Mouse (Mus musculus) lung, adult 2 months (tissue): ENCODE data around the gene Pnmal1. TPM values are rescaled to one million over a fixed set of nuclear protein-coding genes. Genes with fewer than 3 reads are reported as not detected.

Experiments
- DNase-seq: peaks from one replicate; pipeline ENCODE4 v3.0.0; 2022
- H3K4me1 ChIP-seq: fragments of 200-500 bp; 2 replicates; pipeline ENCODE4 v1.6.1; 2011; ENCODE audit warnings: low read length; ENCODE audit not compliant: control insufficient read depth, insufficient read depth
- H3K4me3 ChIP-seq: fragments of 200-500 bp; replicated peaks from 2 replicates; pipeline ENCODE3; 2011; ENCODE audit warnings: low read depth, mild to moderate bottlenecking, control low read depth, low read length; ENCODE audit errors: extremely low read depth
- CTCF ChIP-seq: fragments of 200-500 bp; IDR thresholded peaks from 2 replicates; pipeline ENCODE4 v1.5.1; 2011; ENCODE audit warnings: mild to moderate bottlenecking, low read length, control low read depth; ENCODE audit not compliant: insufficient read depth
- POLR2A ChIP-seq: fragments of 200-500 bp; IDR thresholded peaks from 2 replicates; pipeline ENCODE4 v1.6.1; 2011; ENCODE audit warnings: low read depth, mild to moderate bottlenecking, control low read depth, low read length, borderline replicate concordance; ENCODE audit errors: extremely low read depth
- WGBS: fragments of 180-500 bp; shearing (Covaris S2); methylation state at CpG from one replicate; pipeline ENCODE4 v1.1.7; 2018; 5-methylcytosine and 5-hydroxymethylcytosine counted together
- polyA plus RNA-seq: library from polyadenylated mRNA; depleted of rRNA; stranded (reverse); fragments of >200 nt; gene quantifications from 2 replicates; pipeline ENCODE4 v1.2.3, GENCODE M21; 2012

Pnmal1 gene
- polyA plus RNA-seq, 1 experiment: not detected

- DNase-seq: no peak
- 38% methylated on average over 7 of the region's 7 CpGs for WGBS
- TF ChIP-seq CTCF (no peak), POLR2A (no peak)
- Histone ChIP-seq H3K4me3 (no peak overlapping the region), H3K4me1 (peaks cover 6% of the 10 kb centered on the region; the same call in 1 of the 2 replicates)
These were observed 19.2 kb upstream of the Pnmal1 start for GRCm38 (mm10) chr7:16940292-16940691.

GRCm38 (mm10) chr7:16942861-16943260 lies 16.6 kb upstream of the Pnmal1 start:
- 55% methylated on average over 4 of the region's 4 CpGs for WGBS
- Histone ChIP-seq H3K4me1 (peaks cover 6% of the 10 kb centered on the region), H3K4me3 (no peak overlapping the region)
- DNase-seq: no peak
- TF ChIP-seq POLR2A (no peak), CTCF (no peak)

GRCm38 (mm10) chr7:16944061-16944807 lies 15.2 kb upstream of the Pnmal1 start, which contains the start of gene Pnmal2:
Gene Pnmal2 (plus strand): TSS chr7:16944682.
- TF ChIP-seq CTCF: no peak
- peak; percentile 26; the same call in 1 of the 2 replicates for TF ChIP-seq POLR2A
- peaks cover 6% of the 10 kb centered on the region for H3K4me1 ChIP-seq
- peak; percentile 36 for DNase-seq
- H3K4me3 ChIP-seq: peak within 1 kb of the TSS; percentile 57
- WGBS: 20% methylated on average over 36 of the region's 36 CpGs

GRCm38 (mm10) chr7:16944808-16945315 lies 14.6 kb upstream of the Pnmal1 start:
- 6% methylated on average over 22 of the region's 22 CpGs for WGBS
- Histone ChIP-seq H3K4me1 (peaks cover 6% of the 10 kb centered on the region), H3K4me3 (peak overlapping the region; percentile 57)
- DNase-seq: no peak
- no peak for TF ChIP-seq POLR2A
- TF ChIP-seq CTCF: no peak

DNA sequence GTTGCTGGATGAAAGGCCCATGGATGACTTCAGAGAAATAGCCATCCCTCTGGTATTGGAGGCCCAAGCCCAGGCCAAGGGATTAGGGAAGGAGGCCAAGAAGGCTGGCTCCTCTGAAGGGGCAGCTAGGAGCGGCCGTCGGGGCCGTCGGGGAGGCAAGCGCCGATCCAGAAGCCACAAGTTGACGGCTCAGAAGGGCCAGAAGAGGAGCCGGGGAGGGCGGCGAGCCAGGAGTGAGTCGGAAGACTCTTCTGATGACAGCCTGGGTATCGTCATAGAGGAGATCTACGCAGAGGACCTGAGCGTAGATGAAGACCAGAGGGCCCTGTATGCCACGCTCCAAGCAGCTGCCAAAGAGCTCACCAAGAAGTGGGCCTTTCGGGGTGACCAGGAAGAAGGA lies 14.1 kb upstream of the Pnmal1 start:
- Histone ChIP-seq H3K4me1 (peaks cover 8% of the 10 kb centered on the region), H3K4me3 (no peak overlapping the region)
- TF ChIP-seq POLR2A: no peak
- TF ChIP-seq CTCF: no peak
- DNase-seq: no peak
- 26% methylated on average over 17 of the region's 17 CpGs for WGBS

- Histone ChIP-seq H3K4me1 (peaks cover 8% of the 10 kb centered on the region), H3K4me3 (no peak overlapping the region)
- TF ChIP-seq CTCF (no peak), POLR2A (no peak)
- 11% methylated on average over 53 of the region's 53 CpGs for WGBS
- no peak for DNase-seq
These were observed 12.8 kb upstream of the Pnmal1 start for GRCm38 (mm10) chr7:16946441-16947348.

GRCm38 (mm10) chr7:16947349-16947895 lies 12.1 kb upstream of the Pnmal1 start:
- WGBS: 30% methylated on average over 20 of the region's 22 CpGs

GRCm38 (mm10) chr7:16947959-16948361 lies 11.5 kb upstream of the Pnmal1 start:
- no peak for TF ChIP-seq POLR2A
- TF ChIP-seq CTCF: no peak
- Histone ChIP-seq H3K4me3 (no peak overlapping the region), H3K4me1 (peaks cover 8% of the 10 kb centered on the region)
- DNase-seq: no peak
- 6% methylated on average over 4 of the region's 4 CpGs for WGBS

More at GRCm38 (mm10) chr7:16947349-16947895, 12.1 kb upstream of the Pnmal1 start:
- TF ChIP-seq CTCF (no peak), POLR2A (no peak)
- DNase-seq: no peak
- H3K4me1 ChIP-seq: peaks cover 8% of the 10 kb centered on the region
- H3K4me3 ChIP-seq: peak overlapping the region; percentile 28

- no peak for DNase-seq
- TF ChIP-seq CTCF (no peak), POLR2A (no peak)
- WGBS: 66% methylated on average over 8 of the region's 8 CpGs
- Histone ChIP-seq H3K4me3 (no peak overlapping the region), H3K4me1 (peaks cover 8% of the 10 kb centered on the region)
These were observed 10.5 kb upstream of the Pnmal1 start for GRCm38 (mm10) chr7:16948923-16949458.
